Mouse (Mus musculus) G1E (cell line): ENCODE measurements at regions not wholly inside any gene's neighbourhood (a gene's known extent, or its start where the extent isn't known, plus 50 kb on each side); places are given as distances from the start of the nearest gene placed in this dataset.

Source experiments
- ATAC-seq: 2 replicates; pipeline ENCODE4 v1.8.0; 2016; ENCODE audit warnings: mild to moderate bottlenecking; ENCODE audit not compliant: insufficient number of reproducible peaks, poor library complexity, low FRiP score, severe bottlenecking; ENCODE audit errors: extremely low read depth
- DNase-seq: peaks from one replicate; pipeline ENCODE4 v3.0.0; 2012; ENCODE audit warnings: low spot score
- H3K27me3 ChIP-seq: 2 replicates; pipeline ENCODE4 v1.6.1; 2012; ENCODE audit warnings: mild to moderate bottlenecking, low read length, inconsistent platforms; ENCODE audit not compliant: insufficient read depth
- H3K36me3 ChIP-seq: replicated peaks from 2 replicates; pipeline ENCODE3; 2012; ENCODE audit warnings: mild to moderate bottlenecking, inconsistent platforms
- H3K4me1 ChIP-seq: 2 replicates; pipeline ENCODE4 v1.6.1; 2012; ENCODE audit warnings: low read depth, low read length, inconsistent platforms, mixed read lengths; ENCODE audit not compliant: insufficient read depth
- H3K4me3 ChIP-seq: 2 replicates; pipeline ENCODE4 v1.5.1; 2012; ENCODE audit warnings: low read depth, mild to moderate bottlenecking, inconsistent platforms, low read length, moderate library complexity, mixed read lengths
- H3K9me3 ChIP-seq: replicated peaks from 2 replicates; pipeline ENCODE4 v1.6.1; 2012; ENCODE audit warnings: inconsistent platforms
- CTCF ChIP-seq: IDR thresholded peaks from 2 replicates; pipeline ENCODE4 v1.5.1; 2012; ENCODE audit warnings: low read depth, low read length, inconsistent platforms, mixed read lengths
- GATA1 ChIP-seq: IDR thresholded peaks from 2 replicates; pipeline ENCODE4 v1.6.1; 2012; ENCODE audit warnings: borderline replicate concordance, low read length, inconsistent platforms, mixed read lengths
- GATA2 ChIP-seq: IDR thresholded peaks from 2 replicates; pipeline ENCODE4 v1.6.1; 2012; ENCODE audit warnings: low read depth, low read length, inconsistent platforms, borderline replicate concordance
- POLR2AphosphoS5 ChIP-seq: IDR thresholded peaks from 2 replicates; pipeline ENCODE4 v1.6.1; 2012; ENCODE audit warnings: low read depth, low read length, inconsistent platforms; ENCODE audit not compliant: insufficient replicate concordance
- TAL1 ChIP-seq: conservative IDR thresholded peaks from 2 replicates; pipeline ENCODE4 v1.6.1; 2012; ENCODE audit warnings: low read depth, low read length, inconsistent platforms, mixed read lengths

- ATAC-seq (no peak), DNase-seq (no peak)
- Histone ChIP-seq H3K36me3 (no peaks in the 10 kb centered on the region), H3K9me3 (no peaks in the 10 kb centered on the region), H3K4me1 (no peaks in the 10 kb centered on the region), H3K27me3 (no peaks in the 10 kb centered on the region), H3K4me3 (no peak overlapping the region)
- TF ChIP-seq GATA1 = no peak
- TF ChIP-seq POLR2AphosphoS5 = no peak
Measured at GRCm38 (mm10) chr14:37276728-37277695, 141.9 kb upstream of the Ghitm start.

- no peak for TF ChIP-seq POLR2AphosphoS5
- no peak for TF ChIP-seq CTCF
- TF ChIP-seq TAL1 = no peak
- no peak for TF ChIP-seq GATA2
- no peak for TF ChIP-seq GATA1
- Histone ChIP-seq H3K9me3 (no peaks in the 10 kb centered on the region), H3K4me1 (no peaks in the 10 kb centered on the region), H3K27me3 (no peaks in the 10 kb centered on the region), H3K36me3 (no peaks in the 10 kb centered on the region), H3K4me3 (no peak overlapping the region)
- no peak for ATAC-seq
- DNase-seq = no peak
Measured at GRCm38 (mm10) chr14:37272063-37272462, 137.0 kb upstream of the Ghitm start.

- Histone ChIP-seq H3K27me3 (no peaks in the 10 kb centered on the region), H3K4me3 (no peak overlapping the region), H3K36me3 (no peaks in the 10 kb centered on the region), H3K4me1 (no peaks in the 10 kb centered on the region), H3K9me3 (no peaks in the 10 kb centered on the region)
- no peak for ATAC-seq
- TF ChIP-seq TAL1 = no peak
- TF ChIP-seq CTCF = no peak
- no peak for TF ChIP-seq GATA1
- no peak for TF ChIP-seq GATA2
- TF ChIP-seq POLR2AphosphoS5 = no peak
- DNase-seq = no peak
Measured at GRCm38 (mm10) chr14:37271015-37271933, 136.2 kb upstream of the Ghitm start.

GRCm38 (mm10) chr14:37269920-37270319, 134.8 kb upstream of the Ghitm start:
- H3K4me3 ChIP-seq = no peak overlapping the region
- H3K36me3 ChIP-seq = no peaks in the 10 kb centered on the region
- H3K4me1 ChIP-seq = no peaks in the 10 kb centered on the region
- DNase-seq = no peak
- no peaks in the 10 kb centered on the region for H3K9me3 ChIP-seq
- ATAC-seq = no peak
- H3K27me3 ChIP-seq = no peaks in the 10 kb centered on the region
- TF ChIP-seq CTCF (no peak), GATA1 (no peak), GATA2 (no peak), POLR2AphosphoS5 (no peak), TAL1 (no peak)

GRCm38 (mm10) chr14:37238632-37239032, 103.6 kb upstream of the Ghitm start:
- TF ChIP-seq GATA2 (no peak), GATA1 (no peak), TAL1 (no peak), CTCF (peak; percentile 49), POLR2AphosphoS5 (no peak)
- Histone ChIP-seq H3K9me3 (no peaks in the 10 kb centered on the region), H3K4me3 (no peak overlapping the region), H3K4me1 (no peaks in the 10 kb centered on the region), H3K36me3 (no peaks in the 10 kb centered on the region), H3K27me3 (no peaks in the 10 kb centered on the region)
- DNase-seq (no peak), ATAC-seq (no peak)

- DNase-seq (no peak), ATAC-seq (no peak)
- Histone ChIP-seq H3K4me1 (no peaks in the 10 kb centered on the region), H3K36me3 (no peaks in the 10 kb centered on the region), H3K9me3 (no peaks in the 10 kb centered on the region), H3K27me3 (no peaks in the 10 kb centered on the region), H3K4me3 (no peak overlapping the region)
- TF ChIP-seq TAL1 (no peak), GATA1 (no peak), GATA2 (no peak), CTCF (no peak), POLR2AphosphoS5 (no peak)
Measured at GRCm38 (mm10) chr14:37237191-37237590, 102.1 kb upstream of the Ghitm start.
